Mouse (Mus musculus) midbrain, embryonic 13.5 days (tissue): ENCODE measurements around the gene Id3. TPM values are rescaled to one million over a fixed set of nuclear protein-coding genes. Genes with fewer than 3 reads are reported as not detected.

Source experiments
- ATAC-seq: fragments of 200-750 bp; cut with Nextera tagmentation; 2 replicates; pipeline ENCODE4 v1.8.0; 2017; ENCODE audit warnings: mild to moderate bottlenecking, moderate TSS enrichment, moderate library complexity
- H3K27ac ChIP-seq: fragments of 300-500 bp; sonication (generic); 2 replicates; pipeline ENCODE4 v1.5.1; 2015; ENCODE audit warnings: inconsistent platforms, mild to moderate bottlenecking, moderate library complexity
- H3K27me3 ChIP-seq: fragments of 300-500 bp; sonication (generic); 2 replicates; pipeline ENCODE4 v1.6.1; 2015; ENCODE audit warnings: mild to moderate bottlenecking, inconsistent platforms
- H3K36me3 ChIP-seq: fragments of 300-500 bp; sonication (generic); 2 replicates; pipeline ENCODE4 v1.6.1; 2015; ENCODE audit warnings: mild to moderate bottlenecking, inconsistent platforms
- H3K4me1 ChIP-seq: fragments of 300-500 bp; sonication (generic); replicated peaks from 2 replicates; pipeline ENCODE4 v1.6.1; 2015; ENCODE audit warnings: inconsistent platforms
- H3K4me2 ChIP-seq: fragments of 300-500 bp; sonication (generic); replicated peaks from 2 replicates; pipeline ENCODE4 v1.6.1; 2015; ENCODE audit warnings: moderate library complexity, mild to moderate bottlenecking, inconsistent platforms
- H3K4me3 ChIP-seq: fragments of 300-500 bp; sonication (generic); replicated peaks from 2 replicates; pipeline ENCODE4 v1.5.1; 2015; ENCODE audit warnings: mild to moderate bottlenecking, inconsistent platforms
- H3K9ac ChIP-seq: fragments of 300-500 bp; sonication (generic); replicated peaks from 2 replicates; pipeline ENCODE4 v1.6.1; 2015; ENCODE audit warnings: mild to moderate bottlenecking, inconsistent platforms
- H3K9me3 ChIP-seq: fragments of 300-500 bp; sonication (generic); 2 replicates; pipeline ENCODE4 v1.6.1; 2016; ENCODE audit warnings: mild to moderate bottlenecking, inconsistent platforms
- WGBS: fragments of 180-500 bp; shearing (Covaris S2); methylation state at CpG from one replicate; pipeline ENCODE4 v1.1.7; 2015; 5-methylcytosine and 5-hydroxymethylcytosine counted together
- polyA plus RNA-seq: library from polyadenylated mRNA; unstranded; fragments of >200 nt; fragmentation: Nextera tagmentation; extraction: Ambion mirVana; gene quantifications from 2 replicates; pipeline ENCODE4 v1.2.1, GENCODE M21; 2015

Id3 gene
- polyA plus RNA-seq, 1 experiment from 2014 or later, result 214 TPM

- no peaks in the 10 kb centered on the region for H3K36me3 ChIP-seq
- no peak for ATAC-seq
- H3K27ac ChIP-seq, result no peak overlapping the region
- H3K4me1 ChIP-seq, result peaks cover 2% of the 10 kb centered on the region
- H3K9ac ChIP-seq, result no peak overlapping the region
- H3K4me3 ChIP-seq, result no peak overlapping the region
- no peak overlapping the region for H3K4me2 ChIP-seq
- H3K27me3 ChIP-seq, result peaks cover 15% of the 10 kb centered on the region
- no peaks in the 10 kb centered on the region for H3K9me3 ChIP-seq
- WGBS, result 88% methylated on average over 10 of the region's 10 CpGs
Observed at GRCm38 (mm10) chr4:136109941-136110900, 33.1 kb upstream of the Id3 start.

- no peaks in the 10 kb centered on the region for H3K9me3 ChIP-seq
- no peaks in the 10 kb centered on the region for H3K36me3 ChIP-seq
- H3K4me3 ChIP-seq, result no peak overlapping the region
- peaks cover 10% of the 10 kb centered on the region; the same call in 1 of the 2 replicates for H3K27me3 ChIP-seq
- no peak for ATAC-seq
- H3K27ac ChIP-seq, result no peak overlapping the region
- H3K4me1 ChIP-seq, result no peaks in the 10 kb centered on the region; the same call in 1 of the 2 replicates
- no peak overlapping the region for H3K4me2 ChIP-seq
- 73% methylated on average over 5 of the region's 5 CpGs for WGBS
- H3K9ac ChIP-seq, result no peak overlapping the region
Observed at GRCm38 (mm10) chr4:136112344-136112743, 31.0 kb upstream of the Id3 start.

GRCm38 (mm10) chr4:136114747-136115146 is 28.6 kb upstream of the Id3 start:
- H3K9me3 ChIP-seq, result no peaks in the 10 kb centered on the region
- H3K4me3 ChIP-seq, result no peak overlapping the region
- ATAC-seq, result no peak
- peaks cover 5% of the 10 kb centered on the region; the same call in 1 of the 2 replicates for H3K27me3 ChIP-seq
- no peak overlapping the region for H3K27ac ChIP-seq
- 91% methylated on average over 5 of the region's 5 CpGs for WGBS
- H3K36me3 ChIP-seq, result no peaks in the 10 kb centered on the region
- H3K9ac ChIP-seq, result no peak overlapping the region
- H3K4me2 ChIP-seq, result no peak overlapping the region
- no peaks in the 10 kb centered on the region; the same call in 1 of the 2 replicates for H3K4me1 ChIP-seq

- no peaks in the 10 kb centered on the region for H3K27me3 ChIP-seq
- no peaks in the 10 kb centered on the region; the same call in 1 of the 2 replicates for H3K4me1 ChIP-seq
- H3K27ac ChIP-seq, result no peak overlapping the region
- no peaks in the 10 kb centered on the region for H3K36me3 ChIP-seq
- WGBS, result 64% methylated on average over 13 of the region's 13 CpGs
- H3K4me2 ChIP-seq, result no peak overlapping the region
- ATAC-seq, result no peak
- H3K4me3 ChIP-seq, result no peak overlapping the region
- H3K9ac ChIP-seq, result no peak overlapping the region
- no peaks in the 10 kb centered on the region for H3K9me3 ChIP-seq
Observed at GRCm38 (mm10) chr4:136117022-136117421, 26.3 kb upstream of the Id3 start.

- WGBS, result 53% methylated on average over 16 of the region's 16 CpGs
- no peak overlapping the region for H3K27ac ChIP-seq
Observed at GRCm38 (mm10) chr4:136120041-136120440, 23.3 kb upstream of the Id3 start.

GRCm38 (mm10) chr4:136121158-136121557 is 22.1 kb upstream of the Id3 start:
- no peak overlapping the region for H3K4me2 ChIP-seq
- no peaks in the 10 kb centered on the region for H3K36me3 ChIP-seq
- ATAC-seq, result no peak
- no peaks in the 10 kb centered on the region; the same call in 1 of the 2 replicates for H3K4me1 ChIP-seq
- no peak overlapping the region for H3K9ac ChIP-seq
- no peak overlapping the region for H3K27ac ChIP-seq
- 98% methylated on average over 3 of the region's 3 CpGs for WGBS
- H3K4me3 ChIP-seq, result no peak overlapping the region
- no peaks in the 10 kb centered on the region for H3K27me3 ChIP-seq
- no peaks in the 10 kb centered on the region for H3K9me3 ChIP-seq

More at GRCm38 (mm10) chr4:136120041-136120440, 23.3 kb upstream of the Id3 start:
- Histone ChIP-seq H3K9ac (no peak overlapping the region), H3K4me2 (no peak overlapping the region), H3K9me3 (no peaks in the 10 kb centered on the region), H3K27me3 (no peaks in the 10 kb centered on the region), H3K4me1 (no peaks in the 10 kb centered on the region; the same call in 1 of the 2 replicates), H3K4me3 (no peak overlapping the region), H3K36me3 (no peaks in the 10 kb centered on the region)
- no peak for ATAC-seq

- Histone ChIP-seq H3K27me3 (no peaks in the 10 kb centered on the region), H3K9ac (no peak overlapping the region), H3K4me1 (no peaks in the 10 kb centered on the region; the same call in 1 of the 2 replicates), H3K4me3 (no peak overlapping the region), H3K4me2 (no peak overlapping the region), H3K9me3 (no peaks in the 10 kb centered on the region), H3K36me3 (no peaks in the 10 kb centered on the region), H3K27ac (no peak overlapping the region)
- WGBS, result 81% methylated on average over 7 of the region's 7 CpGs
- no peak for ATAC-seq
Observed at GRCm38 (mm10) chr4:136121844-136122468, 21.3 kb upstream of the Id3 start.

- no peaks in the 10 kb centered on the region for H3K36me3 ChIP-seq
- H3K9me3 ChIP-seq, result no peaks in the 10 kb centered on the region
- no peak overlapping the region for H3K9ac ChIP-seq
- H3K27me3 ChIP-seq, result no peaks in the 10 kb centered on the region
- no peak for ATAC-seq
- H3K4me1 ChIP-seq, result no peaks in the 10 kb centered on the region
- no peak overlapping the region for H3K4me2 ChIP-seq
- no peak overlapping the region for H3K27ac ChIP-seq
- H3K4me3 ChIP-seq, result no peak overlapping the region
- 80% methylated on average over 8 of the region's 8 CpGs for WGBS
Observed at GRCm38 (mm10) chr4:136123111-136123791, 20.0 kb upstream of the Id3 start.

- Histone ChIP-seq H3K27ac (no peak overlapping the region), H3K36me3 (no peaks in the 10 kb centered on the region)
- ATAC-seq, result no peak
Observed at GRCm38 (mm10) chr4:136123792-136124161, 19.5 kb upstream of the Id3 start.

GRCm38 (mm10) chr4:136124581-136124980 is 18.7 kb upstream of the Id3 start:
- 95% methylated on average over 4 of the region's 4 CpGs for WGBS
- no peaks in the 10 kb centered on the region for H3K27me3 ChIP-seq
- no peak overlapping the region for H3K4me3 ChIP-seq
- H3K4me2 ChIP-seq, result no peak overlapping the region
- no peaks in the 10 kb centered on the region for H3K4me1 ChIP-seq
- no peaks in the 10 kb centered on the region for H3K36me3 ChIP-seq
- H3K27ac ChIP-seq, result no peak overlapping the region
- 0 out of 2 replicates have a peak, but pooled peaks cover 5% of the 10 kb centered on the region for H3K9me3 ChIP-seq
- ATAC-seq, result no peak
- no peak overlapping the region for H3K9ac ChIP-seq

More at GRCm38 (mm10) chr4:136123792-136124161, 19.5 kb upstream of the Id3 start:
- Histone ChIP-seq H3K9me3 (no peaks in the 10 kb centered on the region), H3K27me3 (no peaks in the 10 kb centered on the region), H3K4me1 (no peaks in the 10 kb centered on the region), H3K4me2 (no peak overlapping the region), H3K4me3 (no peak overlapping the region), H3K9ac (no peak overlapping the region)
- 93% methylated on average over 3 of the region's 3 CpGs for WGBS

- Histone ChIP-seq H3K4me1 (no peaks in the 10 kb centered on the region), H3K4me3 (no peak overlapping the region), H3K4me2 (no peak overlapping the region), H3K27me3 (no peaks in the 10 kb centered on the region), H3K36me3 (no peaks in the 10 kb centered on the region), H3K9ac (no peak overlapping the region), H3K27ac (no peak overlapping the region), H3K9me3 (0 out of 2 replicates have a peak, but pooled peaks cover 5% of the 10 kb centered on the region)
- no peak for ATAC-seq
- WGBS, result 91% methylated on average over 11 of the region's 11 CpGs
Observed at GRCm38 (mm10) chr4:136125458-136125857, 17.8 kb upstream of the Id3 start.

- Histone ChIP-seq H3K27ac (no peak overlapping the region), H3K27me3 (no peaks in the 10 kb centered on the region), H3K4me1 (no peaks in the 10 kb centered on the region), H3K36me3 (no peaks in the 10 kb centered on the region), H3K4me2 (no peak overlapping the region), H3K4me3 (no peak overlapping the region), H3K9me3 (0 out of 2 replicates have a peak, but pooled peaks cover 5% of the 10 kb centered on the region), H3K9ac (no peak overlapping the region)
- no peak for ATAC-seq
- WGBS, result 72% methylated on average over 5 of the region's 5 CpGs
Observed at GRCm38 (mm10) chr4:136126019-136126418, 17.3 kb upstream of the Id3 start.
